Mouse (Mus musculus): Measurements from ENCODE around the gene Tcf7l2. TPM values are rescaled to one million over a fixed set of nuclear protein-coding genes. Genes with fewer than 3 reads are reported as not detected.

The Tcf7l2 gene
- polyA plus RNA-seq, 1 experiment from 2014 or later: 53.4 TPM

DNA sequence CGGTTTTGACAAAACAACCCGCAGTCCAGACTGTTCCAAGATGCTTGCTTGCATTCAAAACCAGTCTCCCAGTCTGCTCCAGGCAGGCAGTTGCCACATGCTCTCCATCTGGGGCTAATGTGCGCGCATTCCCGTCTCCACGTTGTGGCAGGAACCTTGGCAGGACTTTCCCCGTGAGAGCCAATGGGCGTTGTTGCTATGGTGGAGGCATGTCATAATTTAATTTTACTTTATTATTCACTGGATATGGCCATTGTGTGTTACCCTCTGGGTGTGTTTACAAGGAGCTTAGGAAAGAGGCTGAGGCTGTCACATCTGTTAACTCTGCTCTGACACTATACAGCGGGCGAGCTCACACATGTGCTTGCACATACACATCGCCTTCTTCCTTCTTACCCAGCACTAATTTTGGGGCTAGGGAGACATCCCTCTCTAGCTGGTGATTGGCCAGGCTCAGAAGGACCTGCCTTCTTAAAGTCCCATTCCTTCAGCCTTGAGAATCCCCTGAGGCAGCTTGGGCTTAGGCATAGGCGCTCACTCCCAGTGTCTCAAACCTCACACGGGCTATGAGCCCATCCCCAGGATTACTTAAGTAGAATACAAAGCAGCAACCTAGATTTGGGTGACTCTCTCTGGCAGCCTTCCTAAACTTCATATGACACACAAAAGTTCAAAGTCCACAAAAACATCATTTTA is 139.2 kb downstream of the Tcf7l2 start:
- Histone ChIP-seq H3K36me3 (ENCODE audit: insufficient read depth, low read length) (no peaks in the 10 kb centered on the region), H3K4me2 (ENCODE audit: low read length) (no peak overlapping the region), H3K4me1 (replicated peaks; ENCODE audit: insufficient read depth, low read length) (no peaks in the 10 kb centered on the region), H3K9ac (ENCODE audit: low read depth, low read length) (no peak overlapping the region), H3K27me3 (ENCODE audit: insufficient read depth, low read length) (no peaks in the 10 kb centered on the region), H3K27ac (no peak overlapping the region), H3K9me3 (replicated peaks; ENCODE audit: low read length) (no peaks in the 10 kb centered on the region), H3K4me3 (replicated peaks; ENCODE audit: low read depth, low read length) (no peak overlapping the region)
- ATAC-seq (replicated peaks; ENCODE audit: low FRiP score, low read depth) (no peak), DNase-seq (ENCODE audit: low spot score) (no peak)
- 85% methylated on average over 13 of the region's 13 CpGs for WGBS
- TF ChIP-seq CTCF (IDR thresholded peaks at IDR 0.05; ENCODE audit: low read depth): no peak

DNA sequence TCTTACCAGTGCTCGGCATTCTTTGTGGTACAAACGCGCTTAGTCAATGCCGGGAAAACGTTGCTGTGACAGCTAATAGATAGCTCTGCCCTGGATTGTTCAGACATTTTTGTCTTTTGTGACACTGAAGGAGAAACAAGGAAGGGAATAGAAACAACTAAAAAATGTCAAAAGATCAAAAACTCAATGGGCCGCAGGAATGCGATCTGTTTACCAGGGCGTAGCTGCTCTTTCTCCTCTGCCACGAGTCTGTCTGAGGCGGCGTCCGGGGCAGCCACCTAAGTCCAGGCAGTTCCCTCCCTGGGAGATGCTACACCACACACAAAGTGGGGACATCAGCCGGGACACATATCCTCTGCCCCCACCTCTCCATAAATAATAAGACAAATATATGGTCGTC is 144.9 kb downstream of the Tcf7l2 start:
- Histone ChIP-seq H3K4me2 (ENCODE audit: low read length) (no peak overlapping the region), H3K9me3 (replicated peaks; ENCODE audit: low read length) (no peaks in the 10 kb centered on the region), H3K4me3 (replicated peaks; ENCODE audit: low read depth, low read length) (no peak overlapping the region), H3K27ac (no peak overlapping the region), H3K4me1 (replicated peaks; ENCODE audit: insufficient read depth, low read length) (no peaks in the 10 kb centered on the region), H3K36me3 (ENCODE audit: insufficient read depth, low read length) (no peaks in the 10 kb centered on the region), H3K9ac (ENCODE audit: low read depth, low read length) (no peak overlapping the region), H3K27me3 (ENCODE audit: insufficient read depth, low read length) (no peaks in the 10 kb centered on the region)
- 63% methylated on average over 14 of the region's 14 CpGs for WGBS
- TF ChIP-seq CTCF (IDR thresholded peaks at IDR 0.05; ENCODE audit: low read depth): no peak
- DNase-seq (ENCODE audit: low spot score): no peak
- ATAC-seq (replicated peaks; ENCODE audit: low FRiP score, low read depth): no peak

- H3K27me3 ChIP-seq (ENCODE audit: insufficient read depth, low read length): no peaks in the 10 kb centered on the region
- H3K9me3 ChIP-seq (replicated peaks; ENCODE audit: low read length): no peaks in the 10 kb centered on the region
- H3K9ac ChIP-seq (ENCODE audit: low read depth, low read length): no peak overlapping the region
- H3K4me1 ChIP-seq (replicated peaks; ENCODE audit: insufficient read depth, low read length): peaks cover 8% of the 10 kb centered on the region; the same call in 1 of the 2 replicates
- ATAC-seq (replicated peaks; ENCODE audit: low FRiP score, low read depth): no peak
- no peak for TF ChIP-seq CTCF (IDR thresholded peaks at IDR 0.05; ENCODE audit: low read depth)
- H3K4me2 ChIP-seq (ENCODE audit: low read length): no peak overlapping the region
- DNase-seq (ENCODE audit: low spot score): no peak
- no peak overlapping the region for H3K4me3 ChIP-seq (replicated peaks; ENCODE audit: low read depth, low read length)
- WGBS: 76% methylated on average over 9 of the region's 9 CpGs
- H3K36me3 ChIP-seq (ENCODE audit: insufficient read depth, low read length): no peaks in the 10 kb centered on the region
- no peak overlapping the region for H3K27ac ChIP-seq
Observed at GRCm38 (mm10) chr19:55891692-55892183, 150.1 kb downstream of the Tcf7l2 start.

GRCm38 (mm10) chr19:55893557-55893956 is 151.9 kb downstream of the Tcf7l2 start:
- H3K36me3 ChIP-seq (ENCODE audit: insufficient read depth, low read length): no peaks in the 10 kb centered on the region
- ATAC-seq (replicated peaks; ENCODE audit: low FRiP score, low read depth) (no peak), DNase-seq (ENCODE audit: low spot score) (no peak)
- no peaks in the 10 kb centered on the region for H3K9me3 ChIP-seq (replicated peaks; ENCODE audit: low read length)
- H3K4me1 ChIP-seq (replicated peaks; ENCODE audit: insufficient read depth, low read length): peaks cover 8% of the 10 kb centered on the region; the same call in 1 of the 2 replicates
- H3K27ac ChIP-seq: no peak overlapping the region
- no peak overlapping the region for H3K9ac ChIP-seq (ENCODE audit: low read depth, low read length)
- no peak for TF ChIP-seq CTCF (IDR thresholded peaks at IDR 0.05; ENCODE audit: low read depth)
- 83% methylated on average over 11 of the region's 11 CpGs for whole genome bisulfite sequencing
- H3K4me2 ChIP-seq (ENCODE audit: low read length): no peak overlapping the region
- H3K4me3 ChIP-seq (replicated peaks; ENCODE audit: low read depth, low read length): no peak overlapping the region
- H3K27me3 ChIP-seq (ENCODE audit: insufficient read depth, low read length): no peaks in the 10 kb centered on the region

GRCm38 (mm10) chr19:55894396-55894795 is 152.8 kb downstream of the Tcf7l2 start:
- Histone ChIP-seq H3K27me3 (ENCODE audit: insufficient read depth, low read length) (no peaks in the 10 kb centered on the region), H3K36me3 (ENCODE audit: insufficient read depth, low read length) (no peaks in the 10 kb centered on the region), H3K9ac (ENCODE audit: low read depth, low read length) (no peak overlapping the region), H3K4me2 (ENCODE audit: low read length) (no peak overlapping the region), H3K4me1 (replicated peaks; ENCODE audit: insufficient read depth, low read length) (peaks cover 8% of the 10 kb centered on the region), H3K4me3 (replicated peaks; ENCODE audit: low read depth, low read length) (no peak overlapping the region), H3K9me3 (replicated peaks; ENCODE audit: low read length) (no peaks in the 10 kb centered on the region), H3K27ac (no peak overlapping the region)
- ATAC-seq (replicated peaks; ENCODE audit: low FRiP score, low read depth) (no peak), DNase-seq (ENCODE audit: low spot score) (no peak)
- 82% methylated on average over 9 of the region's 9 CpGs for WGBS
- no peak for TF ChIP-seq CTCF (IDR thresholded peaks at IDR 0.05; ENCODE audit: low read depth)

DNA sequence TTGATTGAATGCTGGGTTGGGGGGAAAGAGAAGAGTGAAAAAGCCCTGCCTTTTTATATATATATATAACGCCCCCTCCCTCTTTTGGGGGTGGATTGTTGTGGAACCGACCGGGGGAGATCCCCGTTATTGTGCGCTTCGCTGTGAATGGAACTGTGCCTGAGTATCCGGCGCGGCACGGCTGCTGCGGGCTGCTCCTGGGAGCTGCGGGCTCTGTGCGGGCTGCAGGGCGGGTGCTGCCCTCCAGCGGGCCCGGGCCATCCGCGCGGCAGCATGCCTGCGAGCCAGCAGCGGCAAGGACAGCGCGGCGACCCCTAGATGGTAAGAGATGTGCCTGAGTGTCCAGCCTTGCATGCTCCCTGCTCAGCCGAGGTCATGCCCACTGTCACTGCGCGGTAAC is 153.7 kb downstream of the Tcf7l2 start:
- Histone ChIP-seq H3K9ac (ENCODE audit: low read depth, low read length) (0 out of 2 replicates have a peak overlapping the region, but pooled peaks have one; percentile 35), H3K9me3 (replicated peaks; ENCODE audit: low read length) (no peaks in the 10 kb centered on the region), H3K36me3 (ENCODE audit: insufficient read depth, low read length) (no peaks in the 10 kb centered on the region), H3K4me1 (replicated peaks; ENCODE audit: insufficient read depth, low read length) (peaks cover 13% of the 10 kb centered on the region), H3K27me3 (ENCODE audit: insufficient read depth, low read length) (no peaks in the 10 kb centered on the region), H3K4me3 (replicated peaks; ENCODE audit: low read depth, low read length) (peak overlapping the region; percentile 28), H3K4me2 (ENCODE audit: low read length) (peak overlapping the region; percentile 68), H3K27ac (no peak overlapping the region)
- 1% methylated on average over 27 of the region's 27 CpGs for WGBS
- no peak; the same call in 1 of the 2 replicates for ATAC-seq (replicated peaks; ENCODE audit: low FRiP score, low read depth)
- DNase-seq (ENCODE audit: low spot score): peak; percentile 78
- peak; percentile 71 for TF ChIP-seq CTCF (IDR thresholded peaks at IDR 0.05; ENCODE audit: low read depth)

All from kidney, postnatal 0 days (tissue).